Mouse (Mus musculus): ENCODE results near the gene Sox5. TPM values are rescaled to one million over a fixed set of nuclear protein-coding genes. Genes with fewer than 3 reads are reported as not detected.
"Not testable (repeated sequence)": the region's sequence is repeated elsewhere in the genome, so short reads cannot be mapped to it uniquely, and the experiment has no call there.

Gene Sox5
- total RNA-seq, 2 experiments from 2014 or later, result 3.4 to 5.5 TPM

DNA sequence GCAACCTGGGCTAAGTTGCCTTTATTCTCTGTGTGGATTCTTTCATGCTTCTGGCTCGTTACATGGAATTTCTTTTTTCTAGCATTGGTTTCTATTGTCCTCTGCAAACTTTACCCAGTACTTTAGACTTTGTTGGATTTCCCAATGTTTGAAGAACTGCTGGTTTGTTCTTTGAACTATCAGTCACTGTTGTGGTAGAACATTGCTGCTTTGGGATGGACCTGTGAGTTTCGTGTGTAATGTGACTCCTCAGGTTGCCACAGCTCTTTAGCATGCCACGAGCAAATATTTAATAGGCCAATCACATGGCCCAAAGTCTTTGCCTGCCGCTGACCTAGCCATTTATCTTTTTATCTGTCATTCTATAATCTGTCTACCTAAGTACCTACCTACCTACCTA lies 470.0 kb downstream of the Sox5 start:
- intact Hi-C loops (cut with DNase I), result no loop called here
- DNase-seq, result no peak

DNA sequence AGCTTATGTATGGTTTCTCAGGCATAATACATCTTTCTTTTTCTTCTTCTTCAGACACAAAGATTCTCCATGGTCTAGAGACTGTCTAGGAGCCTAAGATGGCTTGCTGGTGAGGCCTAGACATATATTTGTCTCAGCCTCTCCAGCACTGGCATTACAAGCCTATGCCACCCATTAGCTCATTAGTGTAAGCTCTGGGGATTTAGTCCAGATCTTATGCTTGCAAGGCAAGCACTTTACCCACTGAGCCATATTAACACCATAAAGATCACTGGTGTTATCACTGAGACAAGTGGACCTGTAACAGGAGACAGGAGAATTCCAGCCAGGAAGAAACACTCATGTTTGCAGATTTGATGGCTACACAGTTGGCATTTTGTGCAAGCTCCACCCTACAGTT lies 472.6 kb downstream of the Sox5 start:
- intact Hi-C loops (cut with DNase I), result no loop called here

DNA sequence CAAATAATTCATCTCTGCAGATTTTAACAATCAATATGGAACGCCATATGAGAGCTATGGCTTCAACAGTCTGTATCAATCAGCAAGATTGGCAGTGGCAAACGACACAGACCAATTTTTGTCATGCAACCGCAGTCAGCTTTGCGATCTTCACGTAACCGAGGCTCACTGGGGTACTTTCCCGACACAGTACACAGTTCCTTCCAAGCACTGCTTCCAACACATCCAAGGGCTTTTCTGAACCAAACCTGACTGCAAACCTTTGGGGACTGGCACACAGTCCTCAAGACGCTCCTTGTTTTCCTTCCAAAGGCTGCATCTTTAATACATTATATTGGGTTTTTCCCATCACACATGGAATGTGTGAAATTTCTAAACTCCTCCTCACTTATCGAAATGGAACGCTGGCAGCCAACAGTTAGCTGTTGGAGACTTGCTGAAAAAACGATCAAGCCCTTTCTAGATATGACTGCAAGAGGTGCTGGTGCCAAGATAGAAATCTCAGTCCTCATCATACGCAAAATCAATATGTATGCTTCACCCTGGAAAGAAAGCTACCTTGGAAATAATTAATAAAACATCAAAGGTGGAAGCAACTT lies 474.1 kb downstream of the Sox5 start:
- no peak for DNase-seq
- intact Hi-C loops (cut with DNase I), result no loop called here

More for the DNA sequence above, 472.6 kb downstream of the Sox5 start:
- no peak for DNase-seq

DNA sequence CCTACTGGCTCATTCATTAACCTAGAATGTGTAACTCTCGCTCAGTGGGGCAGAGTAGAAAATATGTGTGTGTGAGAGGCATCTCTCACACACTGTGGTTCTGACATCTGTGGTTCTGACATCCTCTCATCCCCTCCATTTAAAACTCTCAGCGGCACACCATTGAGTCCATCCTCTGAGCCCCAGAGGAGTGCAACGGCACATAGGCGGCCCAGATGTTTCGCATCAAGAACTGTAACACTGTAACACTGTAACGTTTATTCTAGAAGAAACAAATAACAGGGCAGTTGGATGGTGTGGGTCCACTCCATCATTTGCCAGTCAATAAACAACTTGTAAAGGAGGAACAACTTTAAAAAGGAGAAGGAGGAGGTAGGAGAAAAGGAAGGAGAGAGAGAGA lies 479.0 kb downstream of the Sox5 start:
- intact Hi-C loops (cut with DNase I), result no loop called here
- DNase-seq, result no peak

DNA sequence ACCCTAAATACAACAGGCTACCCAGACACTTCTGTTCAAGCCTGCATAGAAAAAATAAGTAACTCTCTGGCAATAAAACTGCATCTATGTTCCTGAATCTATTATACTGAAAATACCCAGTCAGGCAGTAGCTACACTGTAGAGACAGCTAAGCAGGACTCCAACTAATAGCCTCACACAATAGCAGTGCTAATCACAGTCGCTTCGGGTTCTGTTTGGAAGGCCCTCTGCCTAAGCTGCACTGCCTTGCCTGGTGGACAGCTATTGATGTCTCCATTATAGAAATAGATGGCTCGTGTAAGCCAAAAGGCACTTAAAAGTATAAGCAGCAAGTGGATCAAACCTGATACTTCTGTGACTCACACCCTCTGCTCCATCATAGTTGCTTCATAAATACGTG lies 480.7 kb downstream of the Sox5 start:
- intact Hi-C loops (cut with DNase I), result no loop called here

DNA sequence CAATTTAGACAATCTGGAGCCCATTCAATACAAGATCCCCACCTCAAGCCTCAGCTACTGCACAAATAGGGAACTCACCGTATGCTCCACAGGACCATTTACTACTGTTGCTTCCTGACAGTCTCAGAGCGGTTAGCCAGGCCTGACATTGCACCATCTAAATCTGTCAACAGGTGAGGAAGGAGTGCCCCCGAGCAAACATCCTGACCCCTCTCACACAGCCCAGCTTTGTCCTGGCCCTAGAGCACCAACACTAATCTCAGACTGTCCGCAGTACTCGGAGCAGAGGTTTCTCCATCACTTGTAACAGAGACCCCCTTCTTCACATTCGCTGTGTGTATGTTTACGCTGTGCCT lies 482.3 kb downstream of the Sox5 start:
- intact Hi-C loops (cut with DNase I), result no loop called here
- DNase-seq, result no peak

More for the DNA sequence above, 480.7 kb downstream of the Sox5 start:
- no peak for DNase-seq

DNA sequence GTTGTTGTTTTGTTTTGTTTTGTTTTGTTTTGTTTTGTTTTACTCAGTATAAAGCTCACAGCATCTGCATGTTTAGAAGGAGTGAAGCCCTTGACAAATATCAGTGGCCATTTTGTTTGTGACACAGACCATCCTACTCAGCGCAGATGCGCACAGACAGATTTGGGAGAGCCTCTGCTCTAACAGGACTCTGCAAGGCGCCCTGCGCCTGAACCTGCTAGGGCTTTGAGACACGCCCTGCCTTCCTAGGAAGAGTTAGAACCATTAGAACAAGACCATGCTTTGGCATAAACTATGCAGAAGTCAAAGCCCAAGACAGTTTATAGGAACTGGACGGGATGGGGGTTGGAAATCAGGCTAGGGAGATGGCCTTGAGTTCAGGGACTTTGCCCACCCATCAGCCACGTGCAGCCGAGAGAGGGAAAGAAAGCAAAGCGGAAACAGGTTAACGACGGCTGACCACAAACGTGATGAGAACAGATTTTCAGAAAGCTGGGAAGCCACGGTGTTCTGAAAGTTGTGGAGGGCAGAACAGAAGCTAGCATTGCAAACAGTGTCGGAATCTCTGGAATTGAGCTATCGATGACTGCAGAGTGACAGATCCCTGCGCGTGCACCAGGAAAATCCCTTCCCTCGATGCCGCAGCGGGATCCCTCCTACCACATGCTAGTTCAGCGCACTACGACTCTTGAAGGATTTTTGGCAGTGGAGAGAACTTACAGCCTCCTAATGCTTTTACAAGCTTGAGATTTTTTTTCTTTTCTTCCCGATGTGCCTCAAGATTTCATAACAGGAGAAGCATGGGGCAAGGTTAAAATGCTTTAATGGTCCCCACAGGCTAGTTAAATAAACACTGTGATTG lies 482.9 kb downstream of the Sox5 start:
- intact Hi-C loops (cut with DNase I), result no loop called here
- DNase-seq, result no peak

DNA sequence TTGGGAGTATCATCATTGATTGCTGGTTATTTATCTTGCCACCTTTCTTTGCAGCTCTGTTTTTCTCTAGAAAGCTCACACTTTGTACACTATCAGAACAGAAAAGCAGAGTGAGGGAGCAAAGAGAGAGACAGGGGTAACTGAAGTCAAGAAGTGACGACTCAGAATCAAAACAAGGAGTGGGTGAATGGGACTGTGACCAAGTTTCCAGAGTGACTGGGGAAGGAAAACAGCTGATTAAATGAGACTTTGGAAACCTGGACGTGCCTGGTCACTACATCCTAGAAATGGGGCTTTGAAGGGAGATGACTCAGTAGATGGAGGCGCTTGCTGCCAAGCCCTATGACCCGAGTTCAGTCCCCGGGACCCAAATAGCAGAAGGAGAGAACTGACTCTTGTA lies 483.9 kb downstream of the Sox5 start:
- peak in 1 of 2 experiments; percentile 2 for DNase-seq
- intact Hi-C loops (cut with DNase I), result no loop called here

DNA sequence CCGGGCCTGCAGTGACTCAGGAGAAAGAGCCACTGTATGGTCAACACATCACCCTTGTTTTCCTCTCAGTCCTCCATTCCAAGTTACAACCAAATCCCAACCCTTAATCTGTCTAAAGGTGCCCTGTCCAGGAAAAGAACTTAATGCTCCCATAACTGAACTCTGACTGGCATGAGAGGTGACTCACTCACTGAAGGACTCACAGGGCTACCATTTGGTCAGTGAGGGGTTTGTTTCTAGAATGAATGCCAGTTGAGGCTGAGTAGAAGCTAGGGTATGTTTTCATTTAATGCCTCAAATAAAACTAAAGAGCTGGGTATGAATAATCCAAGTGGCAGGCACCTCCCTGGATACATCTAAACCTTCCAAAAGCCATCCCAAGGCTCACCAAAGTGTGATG lies 484.6 kb downstream of the Sox5 start:
- DNase-seq, result no peak
- intact Hi-C loops (cut with DNase I), result no loop called here

DNA sequence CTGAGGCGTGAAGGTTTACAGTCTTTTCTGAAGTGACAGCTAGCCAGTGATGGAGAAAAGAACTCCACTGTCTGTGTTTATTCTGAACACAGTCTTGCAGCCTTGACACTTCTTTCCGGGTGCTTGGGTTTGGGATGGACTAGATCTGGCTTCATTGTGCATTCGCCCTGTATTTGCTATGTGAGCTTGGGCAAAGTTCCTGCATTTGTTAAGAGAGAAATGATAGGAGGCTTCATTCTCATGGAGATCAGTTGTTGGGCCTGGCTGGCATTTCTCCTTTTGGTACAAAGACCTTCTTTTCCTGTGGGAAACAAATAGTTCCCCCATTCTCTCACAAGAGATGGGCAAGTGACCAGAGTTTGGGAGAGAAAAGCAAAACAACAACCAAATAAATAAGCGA lies 490.3 kb downstream of the Sox5 start:
- no peak for DNase-seq
- intact Hi-C loops (cut with DNase I), result no loop called here

DNA sequence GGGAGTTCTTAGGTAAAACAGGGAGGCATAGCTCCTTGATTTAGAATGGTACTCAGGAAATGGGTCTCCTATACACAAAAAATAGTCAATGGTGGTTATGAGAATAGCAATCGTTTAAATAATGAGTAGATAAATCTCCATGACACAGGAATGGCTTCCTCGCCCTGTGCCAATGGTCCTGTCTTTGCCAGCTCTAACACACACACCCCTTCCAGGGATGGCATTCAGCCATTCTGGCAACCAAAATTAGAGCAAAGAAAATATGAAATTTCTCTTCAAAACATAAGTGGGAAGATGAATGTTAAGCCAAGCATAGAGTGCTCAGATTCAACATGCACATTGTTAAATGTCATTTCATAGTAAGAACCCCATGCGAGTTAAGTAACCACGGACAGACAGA lies 495.7 kb downstream of the Sox5 start:
- intact Hi-C loops (cut with DNase I), result no loop called here
- peak; percentile 2 to 20 for DNase-seq

DNA sequence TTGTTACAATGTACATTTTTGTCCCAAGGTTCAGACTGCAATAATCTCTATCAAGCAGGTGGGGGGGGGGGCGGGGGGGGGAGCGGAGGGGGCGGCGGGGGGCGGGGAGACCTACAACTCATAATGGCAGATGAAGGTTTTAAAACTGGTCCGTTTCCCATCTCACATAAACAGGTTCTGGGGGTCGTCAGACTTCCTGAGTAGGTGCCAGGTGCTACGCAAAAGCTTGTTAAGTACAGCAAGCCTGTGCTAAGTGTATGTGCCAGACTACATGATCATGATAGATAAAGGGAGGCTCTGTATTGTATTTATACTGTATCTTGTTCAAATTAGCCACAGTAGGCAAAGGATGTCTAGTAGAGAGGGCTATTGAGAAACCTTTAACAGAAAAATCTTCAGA lies 498.6 kb downstream of the Sox5 start:
- intact Hi-C loops (cut with DNase I), result no loop called here
- DNase-seq, result no peak

DNA sequence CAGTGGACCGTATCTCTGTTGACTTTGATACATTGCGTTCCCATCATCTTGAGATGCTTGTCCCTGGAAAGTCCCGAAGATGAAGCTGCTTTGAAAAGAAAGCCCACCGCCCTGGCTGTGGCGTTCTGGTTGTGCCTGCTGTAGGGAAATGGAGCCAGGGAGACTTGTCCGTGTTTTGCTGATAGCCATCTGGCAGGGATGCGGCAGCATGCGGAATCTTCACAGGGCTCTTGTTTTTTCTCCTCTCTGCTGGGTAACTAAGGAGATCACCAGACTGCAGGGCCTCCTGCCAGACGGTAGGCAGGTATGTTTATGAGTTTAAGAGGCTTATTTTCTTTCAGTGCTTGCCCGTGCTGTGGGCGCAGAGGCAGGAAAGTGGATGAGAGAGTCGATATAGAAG lies 499.0 kb downstream of the Sox5 start:
- intact Hi-C loops (cut with DNase I), result no loop called here
- no peak for DNase-seq

DNA sequence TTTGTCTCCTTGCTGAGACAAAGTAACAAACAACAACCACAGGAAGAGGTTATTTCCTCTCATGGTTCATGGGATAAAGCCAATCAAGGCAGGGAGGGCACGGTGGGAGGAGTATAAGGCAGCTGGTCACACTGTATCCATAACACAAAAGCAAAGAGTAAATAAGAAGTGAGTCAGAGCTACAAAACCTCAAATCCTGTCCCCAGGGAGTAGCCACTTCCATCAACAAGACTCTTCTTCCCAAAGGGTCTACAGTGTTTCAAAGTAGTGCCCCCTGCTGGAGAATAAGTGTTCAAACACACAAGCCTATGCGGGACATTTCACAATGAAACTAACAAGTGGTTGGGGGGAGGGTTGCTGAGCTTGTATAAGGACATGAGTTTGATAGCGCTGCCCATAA lies 500.1 kb downstream of the Sox5 start:
- DNase-seq, result no peak
- intact Hi-C loops (cut with DNase I), result no loop called here

DNA sequence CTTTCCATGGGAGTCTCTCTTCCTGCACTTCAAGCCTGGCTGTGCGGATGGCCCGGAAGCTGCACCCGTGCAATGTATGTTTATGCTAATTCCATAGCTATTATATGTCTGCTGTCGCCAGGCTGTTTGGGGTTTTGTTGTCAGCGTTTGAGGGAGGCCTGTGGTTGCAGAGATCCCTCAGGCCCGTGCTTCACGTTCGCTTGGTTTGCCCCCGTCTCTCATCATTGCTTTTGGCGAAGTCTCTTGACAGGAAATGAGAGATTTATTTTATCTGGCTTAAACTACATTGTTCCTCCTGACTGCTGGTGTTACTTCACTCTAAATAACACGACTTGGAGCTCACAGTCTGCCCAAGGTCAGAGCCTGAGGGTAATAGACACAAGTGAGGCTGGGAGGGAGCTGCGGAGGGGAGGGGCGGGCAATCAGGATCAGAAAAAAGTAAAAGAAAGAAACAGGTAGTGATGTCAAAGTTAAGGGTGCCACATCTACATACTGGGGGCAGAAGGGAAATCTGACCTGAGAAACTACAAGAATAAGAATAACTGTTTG lies 503.2 kb downstream of the Sox5 start:
- intact Hi-C loops (cut with DNase I), result no loop called here
- DNase-seq, result no peak

DNA sequence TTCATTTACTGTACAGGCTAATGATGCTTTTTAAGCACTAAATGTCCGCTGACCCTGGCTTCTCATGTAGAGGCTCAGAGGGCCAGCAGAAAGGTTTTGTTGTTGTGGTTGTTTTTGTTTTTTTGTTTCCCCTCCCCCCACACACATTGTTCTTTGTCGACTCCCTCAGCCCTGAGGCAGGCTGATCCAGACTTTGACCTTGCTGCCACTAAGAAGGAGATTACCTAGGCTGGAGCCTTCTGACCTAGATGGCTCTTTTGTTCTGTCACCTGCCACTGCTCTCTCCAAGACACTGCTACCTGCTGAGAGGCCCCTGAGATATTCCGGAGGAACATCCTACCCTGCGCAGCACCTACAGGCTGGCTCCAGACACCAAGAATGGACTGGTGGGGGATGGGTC lies 508.4 kb downstream of the Sox5 start:
- intact Hi-C loops (cut with DNase I); DNase-seq: not testable (repeated sequence)

DNA sequence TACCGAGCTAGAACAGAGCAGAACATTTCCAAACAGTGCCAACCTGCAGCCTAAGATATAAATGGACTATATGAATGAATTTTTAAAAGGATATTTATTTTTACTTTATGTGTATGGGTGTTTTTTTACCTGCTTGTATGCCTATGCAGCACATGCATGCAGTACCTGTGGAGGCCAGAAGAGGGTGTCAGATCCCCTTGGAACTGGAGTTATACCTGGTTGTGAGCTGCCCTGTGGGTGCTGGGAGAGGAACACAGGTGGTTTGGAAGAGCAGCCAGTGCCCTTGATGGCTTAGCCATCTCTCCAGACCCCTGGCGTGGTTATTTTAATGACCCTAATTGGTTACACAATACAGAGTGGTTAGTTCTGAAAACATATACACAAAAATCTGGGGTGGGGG lies 510.5 kb downstream of the Sox5 start:
- intact Hi-C loops (cut with DNase I), result no loop called here
- no peak for DNase-seq

DNA sequence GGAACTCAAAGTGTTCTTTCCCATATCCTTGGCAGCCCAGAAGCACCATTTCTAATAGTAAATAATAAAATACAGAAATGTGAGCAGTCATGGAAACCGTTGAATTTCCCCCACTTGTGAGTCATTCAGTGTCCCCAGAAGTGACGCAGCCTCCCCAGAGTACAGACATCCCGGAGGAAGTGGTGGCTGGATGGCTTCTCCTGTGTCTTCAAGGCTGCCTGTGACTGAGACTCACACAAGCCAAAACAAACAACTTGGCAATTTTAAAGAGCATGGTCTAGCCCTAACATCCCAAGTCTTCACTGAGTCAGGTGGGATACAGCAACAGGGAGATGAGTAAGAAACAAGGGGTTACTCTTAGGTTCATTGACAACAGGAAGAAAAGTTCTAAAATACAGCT lies 511.5 kb downstream of the Sox5 start:
- DNase-seq, result peak in 1 of 2 experiments; percentile 9
- intact Hi-C loops (cut with DNase I), result no loop called here

DNA sequence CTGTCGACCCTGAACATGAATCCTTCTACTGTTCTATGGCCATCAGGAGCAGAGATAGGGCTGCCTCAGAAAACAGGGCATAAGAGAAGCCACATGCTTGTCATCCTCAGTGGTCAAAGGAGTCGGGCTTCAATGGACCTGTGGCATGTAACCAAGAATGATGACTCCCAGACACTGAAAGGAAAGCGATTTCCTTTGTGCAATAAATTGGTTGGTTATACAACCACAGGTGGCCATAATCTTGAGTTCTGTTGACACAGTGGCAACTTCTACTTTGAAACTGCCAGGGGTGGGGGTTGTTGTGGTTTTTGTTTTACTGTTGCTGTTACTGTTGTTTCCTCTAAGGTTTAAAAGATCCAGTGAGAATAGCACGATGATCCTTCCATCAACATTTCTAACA lies 512.1 kb downstream of the Sox5 start:
- intact Hi-C loops (cut with DNase I), result loop anchor here (5.0 kb wide), 1 partner anchor 743 kb away; no protein-coding TSS in a partner anchor
- DNase-seq, result no peak

DNA sequence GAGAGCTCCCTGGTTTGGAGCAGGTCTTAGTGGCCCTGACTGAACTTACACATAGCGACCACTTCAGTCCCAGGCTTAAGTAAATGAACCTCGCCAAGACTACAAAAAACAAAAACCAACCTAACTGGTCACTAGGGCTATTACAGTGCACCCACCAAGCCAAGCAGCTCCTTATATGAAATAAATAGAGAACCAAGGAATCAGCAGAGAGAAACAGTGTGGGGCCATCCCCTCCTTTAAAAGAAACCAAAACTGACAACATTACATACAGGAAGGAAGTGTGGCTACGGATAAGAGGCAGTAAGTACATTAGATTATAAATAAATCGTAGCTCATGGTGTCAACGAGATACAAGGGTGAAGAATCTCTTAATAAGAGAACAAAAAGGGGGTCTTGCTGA lies 516.0 kb downstream of the Sox5 start:
- intact Hi-C loops (cut with DNase I), result loop anchor here (5.0 kb wide), 1 partner anchor 747 kb away; no protein-coding TSS in a partner anchor
- no peak for DNase-seq

DNA sequence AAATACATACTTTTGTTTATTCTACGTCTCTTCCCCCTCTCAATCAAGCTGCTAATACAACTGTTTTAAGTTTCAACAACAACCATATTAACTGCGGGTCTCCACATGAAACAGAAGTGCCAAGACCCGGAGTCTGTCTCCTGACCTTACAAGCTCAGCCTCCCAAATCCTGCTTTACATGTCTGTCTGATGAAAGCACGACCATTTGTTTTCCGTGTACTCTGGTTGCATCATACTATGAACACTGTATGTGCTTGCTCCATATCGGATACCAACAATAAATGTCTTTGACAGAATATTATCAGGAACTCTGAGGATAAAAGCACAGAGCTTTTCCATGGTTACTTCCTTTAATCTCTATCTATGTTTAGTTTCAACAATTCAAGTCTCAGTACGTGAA lies 516.8 kb downstream of the Sox5 start:
- intact Hi-C loops (cut with DNase I), result loop anchor here (5.0 kb wide), 1 partner anchor 747 kb away; no protein-coding TSS in a partner anchor

DNA sequence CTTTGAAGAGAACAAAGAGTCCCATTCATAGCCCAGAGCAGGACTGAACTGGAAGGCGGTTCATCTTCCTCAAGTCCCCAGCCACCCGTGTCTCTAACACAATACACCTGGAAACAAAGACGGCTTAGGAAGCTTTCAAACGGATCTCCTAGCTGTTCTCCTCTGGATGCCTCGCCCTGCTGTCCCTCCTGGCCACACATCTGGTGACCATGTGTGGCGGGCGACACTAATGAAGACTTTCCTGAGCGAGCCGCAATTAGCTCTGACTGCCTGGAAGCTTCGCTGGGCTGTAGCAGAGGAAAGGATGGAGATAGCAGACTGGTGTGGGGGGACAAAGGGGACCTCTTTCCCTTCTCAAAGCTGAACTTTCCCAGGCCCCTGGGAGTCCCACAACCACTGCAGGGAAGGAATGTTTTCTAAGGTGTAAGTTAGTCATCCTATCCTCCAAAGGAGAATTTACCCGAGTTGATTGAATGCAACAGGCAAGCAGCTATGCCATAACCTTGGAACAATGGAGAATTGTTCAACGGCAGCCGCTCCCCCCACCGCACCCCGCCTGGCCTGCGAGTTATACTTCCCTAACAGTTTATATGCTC lies 517.4 kb downstream of the Sox5 start:
- DNase-seq, result peak in 1 of 2 experiments; percentile 7
- intact Hi-C loops (cut with DNase I), result no loop called here

More for the DNA sequence above, 516.8 kb downstream of the Sox5 start:
- no peak for DNase-seq

Measured in heart, postnatal 10 days (tissue).